Mouse (Mus musculus): ENCODE data around the gene Miip. TPM values are rescaled to one million over a fixed set of nuclear protein-coding genes. Genes with fewer than 3 reads are reported as not detected.

Gene Miip
- polyA plus RNA-seq, 2 experiments = 22.4 to 94.4 TPM

DNA sequence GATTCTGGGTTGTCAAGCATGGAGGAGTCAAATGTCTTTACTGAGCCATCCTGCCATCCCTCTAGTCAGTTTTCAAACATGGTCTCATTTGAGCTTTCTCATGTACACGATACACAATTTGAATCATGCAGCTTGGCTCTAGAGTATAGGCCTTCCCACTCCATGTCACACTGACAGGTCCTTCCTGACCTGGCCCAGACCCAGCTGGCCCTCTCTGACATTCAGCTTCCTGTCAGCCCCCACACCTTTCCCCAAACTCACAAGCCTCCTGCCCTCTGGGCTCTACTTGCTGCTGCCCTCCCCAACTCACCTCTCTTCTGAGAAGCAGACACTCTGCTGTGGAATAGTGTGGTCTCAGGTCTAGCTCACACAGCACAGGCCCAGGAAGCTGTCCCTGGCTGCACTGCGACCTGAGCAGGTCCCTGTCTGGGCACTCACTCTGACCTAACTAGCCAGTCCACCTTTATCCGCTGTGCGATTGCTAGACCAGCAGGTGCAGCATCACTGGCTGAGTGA, 27.3 kb upstream of the Miip start:
- TF ChIP-seq POLR2A (IDR thresholded peaks at IDR 0.05; ENCODE audit: borderline replicate concordance, extremely low read depth, insufficient read depth, insufficient read length) = no peak
- Histone ChIP-seq H3K27ac (replicated peaks; ENCODE audit: low read depth, low read length) (no peak overlapping the region), H3K4me3 (replicated peaks; ENCODE audit: low read length) (no peak overlapping the region), H3K27me3 (ENCODE audit: control insufficient read depth, insufficient read depth, low read length) (no peaks in the 10 kb centered on the region), H3K36me3 (ENCODE audit: control insufficient read depth, insufficient read depth, low read length) (peaks cover 80% of the 10 kb centered on the region), H3K4me1 (ENCODE audit: control insufficient read depth, insufficient read depth, low read length) (no peaks in the 10 kb centered on the region), H3K4me2 (replicated peaks; ENCODE audit: low read depth, low read length, severe bottlenecking) (no peak overlapping the region), H3K9ac (ENCODE audit: low read depth, low read length, severe bottlenecking) (no peak overlapping the region), H3K9me3 (ENCODE audit: control insufficient read depth, low read length) (no peaks in the 10 kb centered on the region)
- DNase-seq (ENCODE audit: low spot score) (no peak), ATAC-seq (ENCODE audit: low FRiP score, low read depth) (no peak)
- 96% methylated on average over 4 of the region's 4 CpGs for WGBS

DNA sequence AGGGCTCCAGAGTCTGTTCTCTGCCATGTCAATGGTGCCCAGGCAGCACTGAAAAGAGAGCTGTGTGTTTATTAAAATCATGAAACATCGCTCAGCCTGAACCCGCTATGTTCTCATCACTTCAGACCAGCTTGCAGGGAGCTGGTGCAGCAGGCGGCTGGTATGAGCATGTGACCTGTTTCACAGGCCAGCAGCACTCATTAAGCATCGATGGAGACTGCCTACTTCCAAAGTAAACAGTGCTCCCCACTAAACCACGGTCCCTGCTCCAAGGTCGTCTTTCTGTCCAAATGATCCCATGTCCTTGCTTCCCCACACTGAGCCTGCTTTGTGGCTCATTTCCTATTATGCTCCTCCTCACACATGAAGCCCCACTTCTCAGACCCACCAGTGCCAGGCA, 21.7 kb upstream of the Miip start:
- H3K4me2 ChIP-seq (replicated peaks; ENCODE audit: low read depth, low read length, severe bottlenecking) = no peak overlapping the region
- H3K9ac ChIP-seq (ENCODE audit: low read depth, low read length, severe bottlenecking) = no peak overlapping the region
- H3K27ac ChIP-seq (replicated peaks; ENCODE audit: low read depth, low read length) = no peak overlapping the region
- no peaks in the 10 kb centered on the region for H3K4me1 ChIP-seq (ENCODE audit: control insufficient read depth, insufficient read depth, low read length)
- peaks cover 78% of the 10 kb centered on the region for H3K36me3 ChIP-seq (ENCODE audit: control insufficient read depth, insufficient read depth, low read length)
- no peaks in the 10 kb centered on the region for H3K27me3 ChIP-seq (ENCODE audit: control insufficient read depth, insufficient read depth, low read length)
- WGBS = 82% methylated on average over 6 of the region's 6 CpGs
- DNase-seq (ENCODE audit: low spot score) (no peak), ATAC-seq (ENCODE audit: low FRiP score, low read depth) (no peak)
- H3K4me3 ChIP-seq (replicated peaks; ENCODE audit: low read length) = no peak overlapping the region
- no peak for TF ChIP-seq POLR2A (IDR thresholded peaks at IDR 0.05; ENCODE audit: borderline replicate concordance, extremely low read depth, insufficient read depth, insufficient read length)
- no peaks in the 10 kb centered on the region for H3K9me3 ChIP-seq (ENCODE audit: control insufficient read depth, low read length)

DNA sequence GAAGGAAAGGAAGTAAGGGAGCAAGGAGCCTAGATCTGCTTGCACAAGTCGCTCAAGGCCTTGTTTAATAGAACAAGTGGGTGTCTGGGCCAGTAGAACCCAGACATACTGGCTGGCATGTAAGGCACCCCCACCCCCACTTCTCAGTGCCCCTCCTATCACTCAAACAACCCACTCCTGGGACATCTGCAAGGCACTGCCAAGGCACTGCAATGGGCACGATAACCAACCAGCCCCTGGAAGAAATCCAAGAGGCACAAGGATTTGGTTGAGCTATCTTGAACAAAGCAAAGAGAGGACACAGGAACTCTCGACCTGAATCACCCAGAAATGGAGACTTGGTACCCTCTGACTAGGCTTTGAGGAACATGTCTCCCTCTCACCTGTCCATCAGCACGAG, 19.6 kb upstream of the Miip start:
- Histone ChIP-seq H3K4me3 (replicated peaks; ENCODE audit: low read length) (no peak overlapping the region), H3K27ac (replicated peaks; ENCODE audit: low read depth, low read length) (no peak overlapping the region), H3K27me3 (ENCODE audit: control insufficient read depth, insufficient read depth, low read length) (no peaks in the 10 kb centered on the region), H3K9ac (ENCODE audit: low read depth, low read length, severe bottlenecking) (no peak overlapping the region), H3K36me3 (ENCODE audit: control insufficient read depth, insufficient read depth, low read length) (peaks cover 84% of the 10 kb centered on the region), H3K4me2 (replicated peaks; ENCODE audit: low read depth, low read length, severe bottlenecking) (no peak overlapping the region), H3K4me1 (ENCODE audit: control insufficient read depth, insufficient read depth, low read length) (no peaks in the 10 kb centered on the region), H3K9me3 (ENCODE audit: control insufficient read depth, low read length) (no peaks in the 10 kb centered on the region)
- DNase-seq (ENCODE audit: low spot score) = no peak
- no peak for ATAC-seq (ENCODE audit: low FRiP score, low read depth)
- WGBS = 87% methylated on average over 4 of the region's 4 CpGs
- TF ChIP-seq POLR2A (IDR thresholded peaks at IDR 0.05; ENCODE audit: borderline replicate concordance, extremely low read depth, insufficient read depth, insufficient read length) = no peak

DNA sequence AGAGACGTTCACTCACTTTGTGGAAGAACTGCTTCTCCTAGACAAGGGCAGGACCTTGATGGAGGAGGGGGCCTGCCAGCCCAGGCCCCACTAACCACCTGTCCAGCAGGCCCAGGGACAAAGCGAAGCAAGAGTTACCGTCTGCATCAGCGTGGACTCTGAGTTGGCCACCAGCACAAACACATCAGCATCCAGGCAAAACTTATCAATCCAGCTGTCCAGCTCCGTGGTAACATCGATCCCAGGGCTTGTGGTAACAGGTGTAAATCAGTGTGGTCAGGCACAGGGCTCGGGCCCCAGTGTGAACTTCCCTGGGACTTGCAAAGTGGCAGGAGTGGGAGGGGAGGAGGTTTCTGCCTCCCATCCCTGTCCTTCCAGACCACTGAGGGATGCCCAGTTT, 18.7 kb upstream of the Miip start:
- Histone ChIP-seq H3K9me3 (ENCODE audit: control insufficient read depth, low read length) (no peaks in the 10 kb centered on the region), H3K27me3 (ENCODE audit: control insufficient read depth, insufficient read depth, low read length) (no peaks in the 10 kb centered on the region), H3K4me3 (replicated peaks; ENCODE audit: low read length) (no peak overlapping the region), H3K4me2 (replicated peaks; ENCODE audit: low read depth, low read length, severe bottlenecking) (no peak overlapping the region), H3K9ac (ENCODE audit: low read depth, low read length, severe bottlenecking) (no peak overlapping the region), H3K27ac (replicated peaks; ENCODE audit: low read depth, low read length) (no peak overlapping the region), H3K36me3 (ENCODE audit: control insufficient read depth, insufficient read depth, low read length) (peaks cover 88% of the 10 kb centered on the region), H3K4me1 (ENCODE audit: control insufficient read depth, insufficient read depth, low read length) (no peaks in the 10 kb centered on the region)
- ATAC-seq (ENCODE audit: low FRiP score, low read depth) (no peak), DNase-seq (ENCODE audit: low spot score) (no peak)
- no peak for TF ChIP-seq POLR2A (IDR thresholded peaks at IDR 0.05; ENCODE audit: borderline replicate concordance, extremely low read depth, insufficient read depth, insufficient read length)
- WGBS = 91% methylated on average over 7 of the region's 7 CpGs

DNA sequence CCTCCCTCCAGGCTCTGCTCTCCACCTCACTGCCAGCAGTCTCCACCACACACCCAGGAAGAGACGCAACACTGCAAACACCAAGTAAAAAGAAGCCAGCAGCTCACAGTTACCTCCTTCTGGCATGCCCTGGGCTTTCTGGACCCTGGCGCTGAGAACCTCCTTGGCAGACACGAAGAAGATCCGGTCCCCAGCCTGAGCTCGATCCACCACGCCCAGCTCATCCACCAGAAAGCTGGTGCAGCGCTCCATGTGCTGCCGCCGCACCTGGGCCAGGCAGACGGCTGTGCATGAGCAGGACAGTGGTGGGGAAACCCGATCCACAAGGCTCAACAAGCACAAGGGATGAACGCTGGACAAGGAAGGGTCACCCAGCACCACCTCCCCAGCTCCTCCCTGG, 17.5 kb upstream of the Miip start:
- Histone ChIP-seq H3K4me3 (replicated peaks; ENCODE audit: low read length) (no peak overlapping the region), H3K27ac (replicated peaks; ENCODE audit: low read depth, low read length) (no peak overlapping the region), H3K27me3 (ENCODE audit: control insufficient read depth, insufficient read depth, low read length) (no peaks in the 10 kb centered on the region), H3K4me1 (ENCODE audit: control insufficient read depth, insufficient read depth, low read length) (no peaks in the 10 kb centered on the region), H3K36me3 (ENCODE audit: control insufficient read depth, insufficient read depth, low read length) (peaks cover 93% of the 10 kb centered on the region), H3K9ac (ENCODE audit: low read depth, low read length, severe bottlenecking) (no peak overlapping the region), H3K9me3 (ENCODE audit: control insufficient read depth, low read length) (no peaks in the 10 kb centered on the region), H3K4me2 (replicated peaks; ENCODE audit: low read depth, low read length, severe bottlenecking) (no peak overlapping the region)
- WGBS = 88% methylated on average over 12 of the region's 12 CpGs
- no peak for ATAC-seq (ENCODE audit: low FRiP score, low read depth)
- no peak for DNase-seq (ENCODE audit: low spot score)
- no peak for TF ChIP-seq POLR2A (IDR thresholded peaks at IDR 0.05; ENCODE audit: borderline replicate concordance, extremely low read depth, insufficient read depth, insufficient read length)

DNA sequence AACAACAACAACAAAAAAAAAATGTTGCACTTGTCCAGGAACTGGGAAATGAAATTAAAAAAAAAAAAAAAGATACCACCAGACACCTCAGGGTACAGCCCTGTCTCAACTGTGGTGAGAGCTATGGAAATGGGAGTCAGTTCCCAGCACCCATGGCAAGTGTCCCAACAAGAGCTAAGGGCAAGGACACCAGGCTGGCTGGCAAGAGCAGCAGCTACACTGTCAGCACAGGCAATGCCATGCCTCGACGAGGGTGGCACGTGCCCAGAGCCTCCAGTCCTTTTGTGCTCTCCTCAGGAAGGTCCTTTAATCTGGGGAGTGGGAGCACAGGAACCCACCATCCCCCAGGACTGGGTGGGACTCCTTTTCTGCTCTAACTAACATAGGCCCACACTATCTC, 15.5 kb upstream of the Miip start:
- Histone ChIP-seq H3K4me1 (ENCODE audit: control insufficient read depth, insufficient read depth, low read length) (no peaks in the 10 kb centered on the region), H3K36me3 (ENCODE audit: control insufficient read depth, insufficient read depth, low read length) (peaks cover 90% of the 10 kb centered on the region), H3K9ac (ENCODE audit: low read depth, low read length, severe bottlenecking) (no peak overlapping the region), H3K4me2 (replicated peaks; ENCODE audit: low read depth, low read length, severe bottlenecking) (no peak overlapping the region), H3K4me3 (replicated peaks; ENCODE audit: low read length) (no peak overlapping the region), H3K27me3 (ENCODE audit: control insufficient read depth, insufficient read depth, low read length) (no peaks in the 10 kb centered on the region), H3K9me3 (ENCODE audit: control insufficient read depth, low read length) (no peaks in the 10 kb centered on the region), H3K27ac (replicated peaks; ENCODE audit: low read depth, low read length) (no peak overlapping the region)
- no peak for DNase-seq (ENCODE audit: low spot score)
- WGBS = 95% methylated on average over 3 of the region's 3 CpGs
- ATAC-seq (ENCODE audit: low FRiP score, low read depth) = no peak
- TF ChIP-seq POLR2A (IDR thresholded peaks at IDR 0.05; ENCODE audit: borderline replicate concordance, extremely low read depth, insufficient read depth, insufficient read length) = no peak

All from limb, embryonic 14.5 days (tissue).